Mouse (Mus musculus) liver, embryonic 14.5 days (tissue): ENCODE results near the gene Gm10644.

Experiments
- CTCF ChIP-seq: IDR thresholded peaks from 2 replicates; pipeline ENCODE4 v1.5.1; 2016; ENCODE audit warnings: antibody characterized with exemption, low read depth, control low read depth
- EP300 ChIP-seq: IDR thresholded peaks from 2 replicates; pipeline ENCODE4 v1.6.1; 2016; ENCODE audit warnings: antibody characterized with exemption, low read depth

- no peak for TF ChIP-seq CTCF
- no peak for TF ChIP-seq EP300
These were observed 42.9 kb downstream of the Gm10644 start for GRCm38 (mm10) chr8:83911809-83912731.
